Mouse (Mus musculus): ENCODE data around the gene Ephb2.
A peak's percentile ranks its signal among the peaks of the same experiment; 100 is the strongest.

Ephb2 gene

GRCm38 (mm10) chr4:136601476-136601875, 234.3 kb downstream of the Ephb2 start:
- DNase-seq (ENCODE audit: low spot score): peak; percentile 10

DNA sequence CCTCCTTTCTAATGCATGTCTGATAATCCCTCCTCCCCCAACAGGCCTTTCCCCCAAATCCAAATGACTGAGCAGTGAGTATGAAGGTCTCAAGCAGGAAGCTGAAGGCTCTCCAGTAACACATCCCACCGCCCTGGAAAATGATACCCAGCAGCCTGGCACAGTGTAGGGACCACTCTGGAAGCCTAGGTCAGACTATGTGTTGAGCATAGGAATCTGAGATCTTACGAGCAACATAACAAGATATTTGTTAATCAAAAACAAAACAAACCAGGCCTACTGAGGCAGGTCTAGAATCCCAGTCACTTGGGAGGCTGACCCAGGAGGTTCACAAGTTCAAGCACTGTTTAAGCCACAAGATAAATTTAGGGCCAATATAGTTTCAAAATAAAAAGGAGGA, 235.3 kb downstream of the Ephb2 start:
- no peak for DNase-seq (ENCODE audit: low spot score)

- no peak for DNase-seq (ENCODE audit: low spot score)
Observed at GRCm38 (mm10) chr4:136599869-136600268, 235.9 kb downstream of the Ephb2 start.

DNA sequence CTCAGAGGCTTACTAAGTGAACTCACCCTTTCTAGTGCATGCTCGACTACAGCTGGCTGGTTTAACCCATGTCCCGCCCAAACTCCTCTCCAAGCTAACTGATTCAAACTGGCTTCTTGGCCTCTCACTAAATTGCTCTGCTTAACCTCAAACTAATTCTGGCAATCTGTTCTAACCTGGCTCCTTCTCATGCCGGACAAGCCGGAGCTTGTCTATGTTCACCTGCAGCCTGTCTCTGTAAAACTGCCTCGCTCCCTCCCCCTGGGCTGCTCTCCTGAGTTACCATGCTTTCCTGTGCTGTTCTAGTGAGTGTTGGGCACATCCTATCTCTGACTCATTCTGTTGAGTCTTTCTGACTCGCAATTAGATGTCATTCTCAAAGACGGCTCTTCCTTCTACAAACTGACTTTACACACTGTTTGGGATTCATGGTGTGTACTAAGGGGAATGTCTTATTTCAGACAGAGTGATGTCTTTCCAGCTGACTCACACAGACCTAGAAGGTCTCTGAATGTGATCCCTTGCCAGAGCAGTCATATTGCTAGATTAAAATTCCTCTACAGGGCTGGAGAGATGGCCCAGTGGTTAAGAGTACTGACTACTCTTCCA, 237.4 kb downstream of the Ephb2 start:
- DNase-seq (ENCODE audit: low spot score): no peak
